Mouse (Mus musculus): Measurements from ENCODE around the gene Ctcf. TPM values are rescaled to one million over a fixed set of nuclear protein-coding genes. Genes with fewer than 3 reads are reported as not detected.
A peak's percentile ranks its signal among the peaks of the same experiment; 100 is the strongest.
"Not testable (repeated sequence)": the region's sequence is repeated elsewhere in the genome, so short reads cannot be mapped to it uniquely, and the experiment has no call there.

Ctcf gene
- total and polyA plus RNA-seq, 2 experiments from 2014 or later, result 52.5 to 86.0 TPM

- H3K4me2 ChIP-seq (ENCODE audit: low read depth), result no peak overlapping the region
These were observed 35.1 kb upstream of the Ctcf start for GRCm38 (mm10) chr8:105601301-105601700.

GRCm38 (mm10) chr8:105602540-105602939 is 33.8 kb upstream of the Ctcf start:
- DNase-seq; H3K9me3 ChIP-seq (ENCODE audit: low read length); H3K27me3 ChIP-seq (ENCODE audit: insufficient read depth, low read length); H3K4me3 ChIP-seq (ENCODE audit: low read depth, low read length); H3K4me2 ChIP-seq (ENCODE audit: low read depth); H3K27ac ChIP-seq (ENCODE audit: low read depth, low read length); H3K36me3 ChIP-seq (ENCODE audit: insufficient read depth); H3K9ac ChIP-seq; ATAC-seq; H3K4me1 ChIP-seq (ENCODE audit: insufficient read depth): not testable (repeated sequence)
- WGBS, result 94% methylated on average over 2 of the region's 3 CpGs

More at GRCm38 (mm10) chr8:105601301-105601700, 35.1 kb upstream of the Ctcf start:
- no peak overlapping the region for H3K9ac ChIP-seq
- 67% methylated on average over 5 of the region's 5 CpGs for WGBS
- H3K9me3 ChIP-seq (ENCODE audit: low read length), result no peaks in the 10 kb centered on the region
- TF ChIP-seq CTCF (IDR thresholded peaks at IDR 0.05; ENCODE audit: low read depth), result no peak
- DNase-seq, result no peak
- ATAC-seq, result no peak
- no peaks in the 10 kb centered on the region for H3K27me3 ChIP-seq (ENCODE audit: insufficient read depth, low read length)
- no peaks in the 10 kb centered on the region for H3K36me3 ChIP-seq (ENCODE audit: insufficient read depth)
- no peaks in the 10 kb centered on the region for H3K4me1 ChIP-seq (ENCODE audit: insufficient read depth)
- no peak overlapping the region for H3K27ac ChIP-seq (ENCODE audit: low read depth, low read length)
- H3K4me3 ChIP-seq (ENCODE audit: low read depth, low read length), result no peak overlapping the region

- Histone ChIP-seq H3K4me2 (ENCODE audit: low read depth) (peak within 1 kb of the TSS; percentile 67), H3K27ac (ENCODE audit: low read depth, low read length) (peak within 1 kb of the TSS; percentile 96), H3K27me3 (ENCODE audit: insufficient read depth, low read length) (no peaks in the 10 kb centered on the region), H3K4me1 (ENCODE audit: insufficient read depth) (peaks cover 10% of the 10 kb centered on the region; the same call in 1 of the 2 replicates), H3K9me3 (ENCODE audit: low read length) (no peaks in the 10 kb centered on the region), H3K4me3 (ENCODE audit: low read depth, low read length) (peak within 1 kb of the TSS; percentile 77), H3K36me3 (ENCODE audit: insufficient read depth) (no peaks in the 10 kb centered on the region), H3K9ac (peak within 1 kb of the TSS; percentile 84)
- DNase-seq (peak; percentile 87), ATAC-seq (peak; percentile 84)
- peak; percentile 78 for TF ChIP-seq CTCF (IDR thresholded peaks at IDR 0.05; ENCODE audit: low read depth)
- under 1% methylated on average over 34 of the region's 42 CpGs for WGBS
These were observed 31.5 kb upstream of the Ctcf start, which contains the start of gene Ripor1 for GRCm38 (mm10) chr8:105604804-105605381. Gene Ripor1 (plus strand): TSS chr8:105605255.

GRCm38 (mm10) chr8:105605491-105606188 is 30.7 kb upstream of the Ctcf start:
- DNase-seq (peak; percentile 63), ATAC-seq (peak; percentile 49)
- H3K4me1 ChIP-seq (ENCODE audit: insufficient read depth), result peaks cover 10% of the 10 kb centered on the region; the same call in 1 of the 2 replicates
- no peaks in the 10 kb centered on the region for H3K27me3 ChIP-seq (ENCODE audit: insufficient read depth, low read length)
- TF ChIP-seq CTCF (IDR thresholded peaks at IDR 0.05; ENCODE audit: low read depth), result no peak
- H3K9me3 ChIP-seq (ENCODE audit: low read length), result no peaks in the 10 kb centered on the region
- H3K9ac ChIP-seq, result peak overlapping the region; percentile 84
- peak overlapping the region; percentile 96 for H3K27ac ChIP-seq (ENCODE audit: low read depth, low read length)
- peak overlapping the region; percentile 67 for H3K4me2 ChIP-seq (ENCODE audit: low read depth)
- H3K4me3 ChIP-seq (ENCODE audit: low read depth, low read length), result peak overlapping the region; percentile 77
- no peaks in the 10 kb centered on the region for H3K36me3 ChIP-seq (ENCODE audit: insufficient read depth)
- 2% methylated on average over 29 of the region's 39 CpGs for WGBS

GRCm38 (mm10) chr8:105606189-105607023 is 30.0 kb upstream of the Ctcf start:
- peak overlapping the region; percentile 77 for H3K4me3 ChIP-seq (ENCODE audit: low read depth, low read length)
- peak; percentile 92 for DNase-seq
- peak overlapping the region; percentile 84 for H3K9ac ChIP-seq
- peak; percentile 74 for ATAC-seq
- 2% methylated on average over 30 of the region's 30 CpGs for whole genome bisulfite sequencing
- peaks cover 10% of the 10 kb centered on the region; the same call in 1 of the 2 replicates for H3K4me1 ChIP-seq (ENCODE audit: insufficient read depth)
- H3K27me3 ChIP-seq (ENCODE audit: insufficient read depth, low read length), result no peaks in the 10 kb centered on the region
- peak overlapping the region; percentile 96 for H3K27ac ChIP-seq (ENCODE audit: low read depth, low read length)
- no peaks in the 10 kb centered on the region for H3K36me3 ChIP-seq (ENCODE audit: insufficient read depth)
- no peak for TF ChIP-seq CTCF (IDR thresholded peaks at IDR 0.05; ENCODE audit: low read depth)
- H3K4me2 ChIP-seq (ENCODE audit: low read depth), result peak overlapping the region; percentile 67
- no peaks in the 10 kb centered on the region for H3K9me3 ChIP-seq (ENCODE audit: low read length)

GRCm38 (mm10) chr8:105607062-105607461 is 29.3 kb upstream of the Ctcf start:
- Histone ChIP-seq H3K4me1 (ENCODE audit: insufficient read depth) (peaks cover 10% of the 10 kb centered on the region; the same call in 1 of the 2 replicates), H3K4me2 (ENCODE audit: low read depth) (peak overlapping the region; percentile 67), H3K9ac (peak overlapping the region; percentile 84), H3K27ac (ENCODE audit: low read depth, low read length) (peak overlapping the region; percentile 96), H3K9me3 (ENCODE audit: low read length) (no peaks in the 10 kb centered on the region), H3K4me3 (ENCODE audit: low read depth, low read length) (peak overlapping the region; percentile 77), H3K27me3 (ENCODE audit: insufficient read depth, low read length) (no peaks in the 10 kb centered on the region), H3K36me3 (ENCODE audit: insufficient read depth) (no peaks in the 10 kb centered on the region)
- ATAC-seq, result no peak
- TF ChIP-seq CTCF (IDR thresholded peaks at IDR 0.05; ENCODE audit: low read depth), result no peak
- WGBS, result 4% methylated on average over 10 of the region's 10 CpGs
- DNase-seq, result no peak

Measured in forebrain, postnatal 0 days (tissue).